Mouse (Mus musculus): ENCODE results near the gene Sp1.

Sp1 gene

DNA sequence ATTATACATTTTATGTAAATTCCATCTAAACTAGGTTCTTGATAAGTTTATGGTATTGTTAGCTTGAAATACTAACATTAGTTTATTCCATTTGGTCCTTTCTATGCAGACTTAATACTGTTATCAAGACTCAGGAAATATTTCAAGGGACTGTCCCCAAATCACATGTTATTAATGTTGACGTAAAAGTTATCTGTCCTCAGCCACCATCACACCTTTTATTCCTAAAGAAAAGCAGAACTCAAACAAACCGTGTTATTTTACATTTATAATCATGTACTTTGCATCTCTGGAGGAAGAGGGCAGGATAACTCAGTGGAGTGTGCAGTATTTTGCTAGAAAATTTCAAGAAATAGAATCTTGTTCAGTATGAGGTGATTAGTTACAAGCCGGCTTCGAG, 27.2 kb downstream of the Sp1 start:
- in situ Hi-C loops (cut with MboI, MseI): no loop called here

DNA sequence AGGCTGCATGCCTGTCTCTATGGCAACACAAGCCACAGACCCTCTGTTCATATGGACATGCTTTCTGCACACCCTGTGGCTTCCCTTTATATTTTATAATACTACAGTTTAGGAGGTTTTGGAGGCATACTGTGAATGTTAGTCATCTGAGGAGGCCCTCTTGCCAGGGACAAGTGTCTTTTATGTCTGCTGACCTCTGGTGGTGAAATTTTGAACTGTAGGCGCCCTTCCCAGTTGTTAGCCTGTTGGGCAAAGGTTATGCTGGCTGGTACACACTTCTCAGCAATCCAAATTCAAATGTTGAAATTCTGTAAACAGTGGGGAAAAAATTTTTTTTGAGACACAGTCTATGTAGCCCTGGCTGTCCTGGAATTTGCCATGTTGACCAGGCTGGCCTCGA, 36.5 kb downstream of the Sp1 start:
- in situ Hi-C loops (cut with MboI, MseI): loop anchor here in 1 of 2 experiments (5.0 kb wide), 1 partner anchor 65 kb away; no protein-coding TSS in a partner anchor

DNA sequence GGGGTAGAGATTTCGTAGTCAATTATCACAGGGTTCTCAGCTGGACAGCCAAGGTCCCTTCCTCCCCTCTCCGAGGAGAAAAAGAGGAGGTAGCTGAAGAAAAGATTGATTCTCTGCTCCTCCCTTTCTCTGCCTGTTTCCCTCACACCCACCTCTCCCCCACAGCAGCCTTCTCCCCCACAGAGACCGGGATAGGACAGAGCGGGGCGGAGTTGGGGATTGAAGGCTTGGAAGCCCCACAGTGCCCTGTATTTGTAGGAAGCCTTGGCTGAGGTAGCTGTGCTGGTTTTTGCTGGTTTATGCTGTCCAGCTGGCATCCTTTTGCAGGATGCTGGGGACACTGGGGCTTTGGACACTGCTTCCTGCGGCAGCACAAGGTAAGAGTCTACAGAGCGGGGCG, 39.2 kb downstream of the Sp1 start, which contains the start of gene Amhr2:
Amhr2 (plus strand) TSS at position 222 of the 400 bp plus-strand sequence.
- in situ Hi-C loops (cut with MboI, MseI): loop anchor here in 1 of 2 experiments (5.0 kb wide), 1 partner anchor 58 kb away; no protein-coding TSS in a partner anchor

DNA sequence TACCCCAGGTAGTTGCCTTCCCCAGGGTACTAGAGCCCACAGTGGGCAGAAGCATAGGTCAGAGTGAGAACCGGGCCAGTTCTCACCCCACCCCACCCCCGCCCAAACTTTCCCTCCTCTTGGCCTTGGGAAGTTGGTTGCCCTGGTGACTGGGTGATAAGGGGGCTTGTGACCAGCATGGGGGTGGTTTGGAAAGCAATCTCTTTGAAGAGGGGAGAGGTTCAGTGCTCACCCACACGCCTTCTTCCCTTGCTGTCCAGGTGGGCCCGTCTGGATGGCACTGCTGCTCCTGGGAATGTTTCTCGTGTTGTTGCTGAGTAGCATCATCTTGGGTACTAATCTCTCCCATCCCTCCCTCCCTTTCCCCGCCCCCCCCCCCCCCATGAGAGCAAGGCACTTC, 40.5 kb downstream of the Sp1 start:
- in situ Hi-C loops (cut with MboI, MseI): loop anchor here in 1 of 2 experiments (5.0 kb wide), 1 partner anchor 59 kb away; no protein-coding TSS in a partner anchor

DNA sequence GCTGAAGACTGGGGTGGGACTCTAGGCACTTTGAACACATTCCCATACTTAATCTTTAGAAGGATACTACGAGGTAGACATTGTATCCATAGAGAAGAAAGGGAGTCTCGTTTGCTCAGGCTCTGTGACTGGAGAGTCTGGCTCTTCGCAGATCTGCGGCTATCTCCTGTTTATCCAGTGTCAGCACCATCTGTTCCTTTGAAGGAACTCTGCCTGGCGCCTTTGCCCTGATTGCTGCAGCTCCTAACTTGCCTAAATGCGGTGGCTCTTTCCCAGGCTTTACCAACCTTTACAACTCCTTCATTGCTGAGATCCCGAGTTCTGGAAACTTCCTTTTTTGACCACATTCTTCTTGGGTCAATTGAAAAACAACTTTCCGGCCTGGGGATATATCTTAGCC, 43.4 kb downstream of the Sp1 start:
- in situ Hi-C loops (cut with MboI, MseI): loop anchor here in 1 of 2 experiments (5.0 kb wide), 1 partner anchor 62 kb away; no protein-coding TSS in a partner anchor

DNA sequence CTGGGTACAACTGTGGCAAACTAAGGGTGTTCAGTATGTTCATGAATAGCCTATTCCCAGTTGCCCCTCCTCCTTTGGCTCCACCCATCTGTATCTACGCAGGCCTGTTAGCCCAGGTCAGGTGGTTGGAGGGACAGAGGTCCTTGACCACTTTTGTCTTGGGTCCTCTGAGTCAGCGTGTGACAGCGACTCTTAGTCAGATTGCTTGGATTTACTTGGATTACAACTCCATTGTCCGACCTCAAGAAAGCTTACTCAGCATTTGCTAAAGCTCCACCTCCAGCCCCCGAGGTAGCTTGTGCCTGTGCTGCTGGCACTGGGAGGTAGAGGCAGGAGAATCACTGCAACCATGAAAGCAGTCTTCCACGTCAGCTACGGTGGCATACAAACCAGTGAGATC, 45.0 kb downstream of the Sp1 start:
- in situ Hi-C loops (cut with MboI, MseI): no loop called here

DNA sequence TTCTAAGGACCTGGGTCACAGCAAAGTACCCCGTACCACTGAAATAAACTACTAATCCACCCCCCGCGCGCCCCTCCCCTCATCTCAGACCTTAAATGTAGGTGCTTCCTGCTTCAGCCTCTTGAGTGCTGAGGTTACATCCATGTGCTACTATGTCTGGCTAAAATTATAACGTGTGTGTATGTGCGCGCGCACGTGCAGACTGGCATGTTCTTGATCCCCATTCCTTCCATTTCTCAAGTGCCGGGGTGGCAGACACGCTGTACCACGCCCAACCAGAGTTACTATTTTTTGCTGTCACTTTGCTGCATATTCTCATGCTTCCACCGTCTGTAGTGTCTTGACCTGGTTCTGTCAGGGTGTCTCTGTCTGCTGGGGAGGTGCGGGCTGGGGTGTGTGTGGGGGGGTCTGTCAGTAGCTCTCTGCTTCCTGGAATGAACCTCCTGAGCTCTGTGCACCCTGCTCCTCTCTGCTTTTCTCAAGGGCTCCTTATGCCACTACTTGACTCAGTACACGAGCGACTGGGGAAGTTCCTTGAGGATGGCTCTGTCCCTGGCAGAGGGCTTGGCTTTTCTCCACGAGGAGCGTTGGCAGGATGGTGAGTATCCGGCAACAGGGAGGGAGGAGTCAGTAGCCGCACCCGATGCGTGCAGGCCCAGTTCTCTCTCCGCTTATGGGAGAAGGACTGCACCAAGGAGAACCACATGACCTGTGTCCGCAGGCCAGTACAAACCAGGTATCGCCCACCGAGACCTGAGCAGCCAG, 45.9 kb downstream of the Sp1 start:
- in situ Hi-C loops (cut with MboI, MseI): no loop called here

DNA sequence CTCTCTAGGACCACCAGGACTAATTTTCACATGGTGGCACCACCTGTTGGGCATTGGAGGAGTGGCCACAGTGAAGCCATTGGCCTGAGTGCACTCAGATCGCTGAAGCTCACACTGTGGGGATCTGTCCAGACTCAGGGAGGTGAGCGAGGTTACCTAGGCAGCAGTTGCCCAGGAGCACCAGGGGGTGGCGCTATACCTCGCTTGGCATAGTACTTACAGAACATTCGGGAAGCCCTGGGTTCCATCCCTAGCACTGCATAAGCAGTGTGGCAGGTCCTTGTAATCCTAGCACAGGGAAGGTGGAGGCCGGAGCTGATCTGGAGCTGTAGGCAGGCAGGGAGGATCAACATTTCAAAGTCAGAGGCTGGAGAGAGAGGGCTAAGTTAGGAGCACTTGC, 50.0 kb downstream of the Sp1 start:
- in situ Hi-C loops (cut with MboI, MseI): no loop called here

DNA sequence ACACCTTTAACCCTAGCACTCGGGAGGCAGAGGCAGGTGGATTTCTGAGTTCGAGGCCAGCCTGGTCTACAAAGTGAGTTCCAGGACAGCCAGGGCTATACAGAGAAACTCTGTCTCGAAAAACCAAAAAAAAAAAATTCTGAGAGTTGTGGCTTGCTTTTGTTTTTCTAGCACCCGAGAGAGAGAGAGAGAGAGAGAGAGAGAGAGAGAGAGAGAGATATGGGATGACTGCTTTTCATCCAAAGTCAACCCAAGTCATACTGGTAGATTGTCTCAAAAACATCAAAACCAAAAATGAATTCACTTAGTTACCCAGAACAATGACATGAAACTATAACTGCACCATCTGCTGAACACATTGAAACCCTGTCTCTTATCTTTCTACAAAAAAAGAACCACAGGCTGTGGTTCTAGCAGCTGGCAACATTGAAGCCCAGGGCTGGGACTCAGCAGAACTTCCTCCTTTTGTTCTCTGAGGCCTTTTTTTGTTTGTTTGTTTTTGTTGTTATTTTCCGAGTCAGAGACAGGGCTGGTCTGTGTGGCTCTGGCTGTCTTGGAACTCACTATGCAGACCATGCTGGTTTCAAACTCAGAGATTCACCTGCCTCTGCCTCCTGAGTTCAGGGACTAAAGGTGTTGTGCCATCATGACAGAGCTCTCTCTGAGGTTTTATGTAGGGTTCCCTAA, 52.2 kb downstream of the Sp1 start:
- in situ Hi-C loops (cut with MboI, MseI): no loop called here

DNA sequence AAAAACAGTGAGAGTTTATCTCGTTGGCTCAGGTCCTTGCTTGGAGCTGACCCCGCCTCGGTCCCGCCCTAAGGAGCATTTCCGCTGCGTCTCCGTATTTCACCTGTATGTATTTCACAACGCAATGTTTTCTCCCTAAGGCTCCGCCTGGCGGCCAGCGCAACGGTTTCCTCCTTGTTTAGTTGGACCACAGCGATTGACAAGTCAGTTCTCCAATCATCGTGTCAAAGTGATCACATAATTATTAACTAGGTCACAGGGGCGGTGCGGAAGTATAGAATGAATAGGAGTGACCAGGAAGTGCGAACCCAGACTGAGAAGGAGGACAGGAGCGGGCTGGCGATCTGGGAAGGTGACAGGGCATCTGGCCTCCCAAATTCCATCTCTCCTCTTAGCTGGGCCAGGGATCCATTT, 53.0 kb downstream of the Sp1 start, which contains the start of gene Prr13:
Prr13 (plus strand) TSS at position 125 of the 414 bp plus-strand sequence.
- in situ Hi-C loops (cut with MboI, MseI): no loop called here

DNA sequence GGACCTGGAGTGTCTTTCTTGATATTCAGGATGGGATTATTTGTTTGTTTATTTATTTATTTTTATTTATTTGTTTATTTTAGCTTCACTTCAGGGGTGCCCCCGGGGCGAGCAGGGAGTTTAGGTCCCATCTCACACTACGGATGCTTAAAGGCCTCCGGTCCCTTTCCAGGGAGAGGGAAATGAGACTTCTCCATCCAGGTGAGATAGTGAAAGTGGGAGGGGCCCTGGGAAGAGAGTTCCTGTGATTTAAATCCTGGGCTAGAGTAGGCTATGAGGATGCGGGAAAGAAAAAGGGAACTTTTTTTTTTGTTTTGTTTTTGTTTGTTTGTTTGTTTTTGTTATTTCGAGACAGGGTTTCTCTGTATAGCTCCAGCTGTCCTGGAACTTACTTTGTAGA, 53.4 kb downstream of the Sp1 start:
- in situ Hi-C loops (cut with MboI, MseI): no loop called here

DNA sequence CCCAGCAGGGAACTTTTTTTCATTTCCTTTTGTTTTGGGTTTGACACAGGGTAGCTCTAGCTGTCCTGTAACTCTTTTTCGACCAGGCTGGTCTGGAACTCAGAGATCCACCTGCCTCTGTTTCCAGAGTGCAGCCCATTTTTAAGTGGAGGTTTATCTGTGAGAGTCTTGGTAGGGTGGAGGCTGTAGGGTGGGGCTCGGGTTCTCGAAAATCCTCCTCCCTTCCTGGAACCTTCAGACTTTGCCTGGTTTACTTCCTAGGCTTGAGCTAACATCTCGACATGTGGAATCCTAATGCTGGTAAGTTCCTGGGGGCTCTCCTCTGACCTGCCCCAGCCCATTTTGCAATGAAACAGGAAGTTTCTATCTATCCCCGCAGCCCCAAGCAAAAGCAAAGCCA, 53.9 kb downstream of the Sp1 start:
- in situ Hi-C loops (cut with MboI, MseI): no loop called here

DNA sequence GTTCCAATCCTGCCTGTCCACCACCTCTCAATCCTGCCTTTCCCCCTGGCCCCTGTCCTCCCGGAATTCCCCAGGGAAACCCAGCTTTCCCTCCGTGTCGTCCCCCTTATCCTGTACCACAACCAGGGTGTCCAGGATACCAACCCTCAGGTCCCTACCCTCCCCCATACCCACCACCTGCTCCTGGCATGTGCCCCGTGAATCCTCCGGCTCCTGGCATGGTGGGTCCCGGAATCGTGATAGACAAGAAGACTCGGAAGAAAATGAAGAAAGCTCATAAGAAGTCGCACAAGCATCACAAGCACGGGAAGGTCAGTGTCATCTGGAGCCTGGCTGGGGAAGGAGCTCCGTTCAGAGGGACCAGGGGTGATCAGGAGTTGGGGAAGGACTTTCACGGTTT, 54.5 kb downstream of the Sp1 start:
- in situ Hi-C loops (cut with MboI, MseI): no loop called here

DNA sequence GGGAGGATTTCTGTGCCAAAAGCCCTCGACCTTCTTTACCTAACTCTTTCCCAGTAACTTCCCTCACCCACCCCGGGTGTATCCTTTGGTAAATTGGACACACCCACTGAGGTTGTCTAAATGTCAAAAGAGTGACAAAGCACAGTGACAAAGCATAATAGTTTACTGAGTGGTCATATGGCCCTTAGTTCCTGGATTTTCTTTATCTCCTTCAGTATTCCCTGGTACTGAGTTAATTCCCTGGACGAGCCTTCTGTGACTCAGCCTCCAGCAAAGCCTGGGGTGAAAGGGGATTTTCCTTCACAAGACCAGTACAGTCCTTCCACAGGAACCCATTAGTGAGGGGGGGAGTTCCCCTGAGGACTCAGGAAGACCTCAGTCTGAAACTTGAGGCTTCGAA, 55.0 kb downstream of the Sp1 start:
- in situ Hi-C loops (cut with MboI, MseI): no loop called here

DNA sequence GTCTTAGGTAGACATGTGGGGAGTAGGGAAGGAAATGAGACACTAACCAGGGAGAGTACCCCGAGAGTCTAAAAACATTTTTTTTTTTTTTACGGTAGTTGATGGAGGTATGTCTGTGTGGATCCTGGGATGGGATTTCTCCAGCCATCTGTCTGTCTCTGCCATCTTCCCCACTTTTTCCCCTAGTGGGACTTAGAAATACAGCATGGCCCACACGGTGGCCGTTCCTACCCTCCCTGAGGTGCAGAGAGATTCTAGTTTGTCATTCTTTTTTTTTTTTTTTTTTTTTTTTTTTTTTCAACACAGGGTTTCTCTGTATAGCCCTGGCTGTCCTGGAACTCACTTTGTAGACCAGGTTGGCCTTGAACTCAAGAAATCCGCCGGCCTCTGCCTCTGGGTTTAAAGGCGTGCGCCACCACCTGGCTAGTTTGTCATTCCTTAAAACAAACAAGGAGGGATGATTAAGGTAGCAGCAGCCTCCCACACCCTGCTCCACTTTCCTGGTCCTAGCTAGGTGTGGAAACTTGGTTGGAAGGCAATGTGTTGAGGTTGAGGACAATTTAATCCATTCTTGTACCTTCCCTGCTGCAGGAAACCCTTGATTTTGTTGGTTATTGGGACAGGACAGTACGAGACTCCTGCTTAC, 55.6 kb downstream of the Sp1 start:
- in situ Hi-C loops (cut with MboI, MseI): no loop called here

DNA sequence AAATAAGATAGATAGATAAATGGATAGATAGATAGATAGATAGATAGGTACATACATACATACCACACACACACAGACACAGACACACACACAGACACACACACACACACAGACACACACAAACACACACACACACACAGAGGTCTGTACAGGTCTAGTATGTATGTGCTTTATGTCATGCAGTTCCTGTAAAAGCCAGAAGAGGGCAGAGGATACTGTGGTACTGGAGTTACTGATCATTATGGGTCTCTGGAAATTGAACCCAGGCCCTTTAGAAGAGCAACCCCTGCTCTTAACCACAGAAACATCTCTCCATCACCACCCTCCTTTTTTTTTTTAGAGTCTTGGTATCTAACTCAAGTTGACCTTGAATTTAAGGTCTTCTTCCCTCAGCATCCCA, 57.7 kb downstream of the Sp1 start:
- in situ Hi-C loops (cut with MboI, MseI): no loop called here

DNA sequence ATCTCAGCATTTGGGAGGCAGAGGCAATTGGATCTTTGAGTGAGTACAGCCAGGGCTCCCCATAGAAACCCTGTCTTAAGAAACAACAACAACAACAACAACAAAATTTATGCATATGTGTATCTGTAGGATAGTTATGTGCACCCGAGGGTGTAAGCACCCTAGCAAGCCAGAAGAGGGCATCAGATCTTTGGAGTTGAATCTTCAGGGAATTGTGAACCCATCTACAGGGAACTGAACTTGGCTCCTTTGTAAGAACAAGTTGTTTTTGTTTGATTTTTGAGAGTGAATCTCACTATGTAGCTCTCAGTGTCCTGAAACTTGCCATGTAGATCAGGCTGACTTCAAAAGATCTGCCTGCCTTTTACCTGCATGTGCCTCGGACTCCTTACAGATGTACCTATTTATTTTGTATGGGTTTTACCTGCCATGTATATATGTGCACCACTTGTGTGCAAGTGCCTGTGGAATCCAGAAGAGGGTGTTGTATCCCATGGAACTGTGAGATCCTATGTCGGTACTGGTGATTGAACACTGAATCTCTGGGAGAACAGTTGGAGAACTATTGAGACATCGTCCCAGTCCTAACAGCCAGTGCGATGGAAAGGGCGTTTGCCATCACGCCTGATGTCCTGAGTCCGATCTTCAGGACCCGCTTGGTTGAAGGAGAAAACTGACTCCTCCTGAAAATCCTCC, 62.9 kb downstream of the Sp1 start:
- in situ Hi-C loops (cut with MboI, MseI): no loop called here

DNA sequence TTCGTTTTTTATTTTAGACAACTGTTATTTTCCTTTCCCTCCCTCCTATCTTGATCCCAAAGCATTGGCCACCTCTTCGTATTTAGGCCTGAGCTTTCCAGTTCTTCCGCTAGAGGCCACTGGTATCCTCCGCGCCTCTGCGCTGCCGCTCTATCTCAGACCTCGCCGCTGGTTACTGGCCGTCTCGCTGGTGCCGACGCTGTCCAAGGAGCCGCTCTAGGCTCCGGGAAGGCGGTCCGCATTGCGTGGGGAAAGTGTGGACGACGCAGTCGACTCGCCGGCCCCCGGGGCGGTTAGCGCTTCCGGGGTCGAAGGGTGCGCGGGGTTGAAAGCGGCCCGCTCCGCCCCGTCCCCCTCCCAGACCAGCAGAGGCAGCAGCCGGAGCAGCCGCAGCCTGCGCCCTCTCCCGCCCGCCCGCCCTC, 64.3 kb downstream of the Sp1 start, which contains the start of gene Pcbp2:
Pcbp2 (plus strand) TSS at position 357 of the 422 bp plus-strand sequence.
- in situ Hi-C loops (cut with MboI, MseI): no loop called here

DNA sequence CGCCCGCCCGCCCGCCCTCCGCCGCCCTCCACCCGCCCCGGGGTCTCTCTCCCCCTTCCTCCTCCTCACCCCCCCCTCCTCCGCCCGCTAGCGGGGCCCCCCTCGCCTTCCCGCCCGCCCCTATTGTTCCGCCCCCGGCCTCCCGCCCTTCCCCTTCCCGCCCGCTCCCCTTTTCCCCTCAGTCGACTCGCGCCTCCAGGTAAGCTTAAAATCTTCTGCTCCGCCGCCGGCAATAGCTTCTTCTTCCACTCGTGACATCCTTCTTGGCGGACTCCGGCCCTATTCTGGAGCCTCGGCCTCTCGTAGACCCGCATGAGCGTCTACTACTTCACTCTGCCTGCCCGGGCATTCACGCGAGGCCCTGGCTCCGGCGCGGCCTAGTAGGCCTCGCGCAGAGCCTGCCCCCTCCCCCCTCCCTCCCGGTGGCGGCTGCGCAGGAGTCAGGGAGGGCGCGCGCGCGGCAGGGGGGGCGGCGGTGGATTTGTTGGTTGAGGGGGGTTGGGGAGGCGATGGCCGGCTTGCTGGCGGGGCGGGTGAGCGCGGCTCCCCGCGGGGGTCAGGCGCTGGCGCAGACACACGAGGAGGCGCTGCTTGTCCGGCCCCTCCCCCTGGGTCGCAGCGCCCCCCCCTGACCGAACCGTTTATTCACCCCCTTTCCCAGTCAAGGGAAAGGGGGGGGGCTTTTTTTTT, 64.8 kb downstream of the Sp1 start:
- in situ Hi-C loops (cut with MboI, MseI): no loop called here

DNA sequence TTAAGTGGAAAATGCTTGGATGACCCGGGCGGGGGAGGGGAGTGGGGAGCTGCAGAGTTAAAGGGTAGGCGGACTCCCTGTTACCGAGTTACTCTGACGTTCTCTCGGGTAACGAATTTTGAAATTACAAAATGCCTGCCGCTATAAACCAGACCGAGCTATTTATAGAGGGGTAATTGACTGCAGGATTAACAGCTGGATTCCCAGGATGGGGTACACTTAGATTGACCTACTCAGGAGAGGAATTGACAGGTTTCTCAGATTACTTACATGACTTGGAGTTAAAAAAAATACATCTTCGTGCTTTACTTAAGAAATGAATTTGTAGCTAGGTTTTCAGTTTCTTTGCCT, 65.3 kb downstream of the Sp1 start:
- in situ Hi-C loops (cut with MboI, MseI): no loop called here

DNA sequence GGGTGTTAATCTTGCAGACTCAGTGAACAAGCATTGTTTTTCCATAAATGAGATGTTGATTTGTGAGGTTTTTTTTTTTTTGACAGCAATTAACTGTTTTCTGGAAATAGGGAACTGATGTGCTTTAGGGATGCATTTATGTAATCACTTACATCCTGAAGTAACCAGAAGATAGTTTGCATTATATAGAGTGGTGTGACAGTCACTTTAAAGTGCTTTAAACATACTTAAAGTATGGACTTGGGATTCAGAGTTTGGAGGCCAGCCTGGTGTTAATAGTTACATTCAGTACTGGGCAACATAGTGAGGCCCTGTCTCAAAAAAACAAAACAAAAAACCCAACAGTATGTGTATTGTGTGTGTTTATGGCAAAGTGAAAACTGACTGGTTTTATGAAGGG, 65.8 kb downstream of the Sp1 start:
- in situ Hi-C loops (cut with MboI, MseI): no loop called here
